Mouse (Mus musculus) left cerebral cortex, postnatal 36 days (tissue): ENCODE measurements around the gene Fbxo24. TPM values are rescaled to one million over a fixed set of nuclear protein-coding genes. Genes with fewer than 3 reads are reported as not detected.
A peak's percentile ranks its signal among the peaks of the same experiment; 100 is the strongest.

Experiments used
- DNase-seq, 2 experiments: peaks; one replicate each; pipeline ENCODE4 v3.0.0; 2021 to 2022; ENCODE audit warnings: low spot score in 2 of 2, mixed read lengths in 1 of 2
- intact Hi-C: fragments of 180-260 bp; cut with DNase I; formaldehyde crosslinking; loops from one replicate; pipeline ENCODE4 v1.15.1; 2025
- total RNA-seq, 2 experiments: library from RNA; stranded (reverse); gene quantifications; 2 replicates each; pipeline ENCODE4 v1.2.3; 2021

Gene Fbxo24
- under 1 TPM; 0.20 to 0.25 TPM for total RNA-seq

DNA sequence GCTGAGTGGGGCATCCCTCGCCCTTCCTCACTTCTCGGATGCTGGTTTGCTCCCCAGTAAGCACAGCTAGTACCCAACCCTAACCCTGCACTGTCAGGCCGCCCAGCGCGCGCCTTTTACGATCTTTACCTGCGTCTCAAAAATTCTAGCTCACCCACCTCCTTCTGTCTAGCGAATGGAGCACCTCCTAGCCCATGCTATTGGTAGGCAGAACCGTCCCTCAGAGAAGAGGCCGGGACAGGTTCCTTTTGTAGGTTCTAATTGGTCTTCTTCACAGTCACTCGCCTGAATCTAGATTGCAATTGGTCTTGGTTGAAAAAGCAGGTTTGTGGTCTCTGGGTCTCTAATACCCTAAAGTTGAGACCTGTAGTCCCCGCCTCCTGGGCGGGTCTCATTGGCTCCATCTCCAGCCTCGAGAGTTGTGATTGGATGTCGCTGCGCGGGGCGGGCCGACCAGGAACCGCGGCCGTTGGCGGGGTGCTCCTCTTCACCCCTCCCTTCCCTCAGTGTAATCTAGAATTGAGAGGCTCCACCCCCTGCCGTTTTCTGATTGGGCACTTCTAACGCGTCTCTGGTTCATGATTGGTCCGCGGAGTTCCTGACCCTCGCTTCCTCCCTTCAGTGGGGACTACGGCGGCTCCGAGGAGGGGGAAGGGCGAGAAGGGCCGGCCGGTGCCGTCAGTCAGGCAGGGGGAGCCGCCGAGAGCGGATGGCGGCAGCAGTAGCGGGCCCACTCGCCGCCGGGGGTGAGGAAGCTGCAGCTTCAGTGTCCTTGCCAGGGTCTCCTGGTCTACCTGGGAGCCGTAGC lies at the start of gene Fbxo24, which contains the start of the genes Lrch4 and Gm20605:
Gene Fbxo24, minus strand, starts transcription at position 505 of the 808 bp plus-strand sequence.
Gene Lrch4, plus strand, starts transcription at position 624 of the 808 bp plus-strand sequence.
Gene Gm20605, plus strand, starts transcription at position 678 of the 808 bp plus-strand sequence.
- peak; percentile 98 for DNase-seq
- intact Hi-C loops, result loop anchor here (5.0 kb wide), 1 partner anchor 41 kb away; no protein-coding TSS in a partner anchor

DNA sequence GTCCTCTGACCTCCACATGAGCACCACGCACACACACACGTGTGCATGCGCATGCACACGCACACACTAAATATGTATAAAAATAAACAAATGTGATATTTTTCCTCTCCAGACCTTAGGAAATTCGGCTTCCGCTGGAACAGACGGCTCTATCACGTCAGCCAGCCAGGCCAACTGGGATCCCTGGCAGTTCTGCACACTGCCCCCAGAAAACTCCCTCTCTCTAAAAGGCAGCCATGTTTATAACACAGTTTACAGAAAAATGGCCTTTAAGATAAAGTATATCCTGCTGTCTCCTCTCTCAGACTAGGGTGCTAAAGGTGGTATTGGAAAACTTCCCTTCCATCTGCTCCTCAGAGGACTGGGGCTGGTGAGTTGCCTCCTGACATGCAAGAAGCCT lies 49.1 kb upstream of the Fbxo24 start:
- peak in 1 of 2 experiments; percentile 25 for DNase-seq
- intact Hi-C loops, result no loop called here

GRCm38 (mm10) chr5:137674786-137675185 lies 46.0 kb upstream of the Fbxo24 start:
- intact Hi-C loops, result no loop called here
- no peak for DNase-seq

DNA sequence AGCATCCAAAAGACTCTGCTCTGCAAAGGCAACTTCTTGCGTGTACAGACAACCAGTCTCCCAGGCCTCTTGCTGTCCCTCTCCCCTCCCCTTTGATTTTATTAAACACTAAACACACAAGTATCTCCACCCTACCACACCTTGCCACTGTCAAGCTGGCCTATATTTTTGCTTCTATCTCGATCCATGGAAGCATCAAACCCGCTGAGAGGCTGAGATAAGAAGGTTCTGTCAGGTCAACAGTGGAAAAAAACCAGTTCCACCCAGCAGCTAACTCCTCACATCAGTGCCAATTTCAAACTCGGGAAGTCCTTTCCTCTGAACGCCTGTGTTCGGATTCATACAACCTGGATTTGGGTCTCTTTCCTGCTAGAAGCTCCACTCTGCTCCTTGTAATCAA lies 44.2 kb upstream of the Fbxo24 start:
- intact Hi-C loops, result no loop called here
- no peak for DNase-seq

GRCm38 (mm10) chr5:137672361-137672760 lies 43.6 kb upstream of the Fbxo24 start:
- intact Hi-C loops, result no loop called here
- no peak for DNase-seq

DNA sequence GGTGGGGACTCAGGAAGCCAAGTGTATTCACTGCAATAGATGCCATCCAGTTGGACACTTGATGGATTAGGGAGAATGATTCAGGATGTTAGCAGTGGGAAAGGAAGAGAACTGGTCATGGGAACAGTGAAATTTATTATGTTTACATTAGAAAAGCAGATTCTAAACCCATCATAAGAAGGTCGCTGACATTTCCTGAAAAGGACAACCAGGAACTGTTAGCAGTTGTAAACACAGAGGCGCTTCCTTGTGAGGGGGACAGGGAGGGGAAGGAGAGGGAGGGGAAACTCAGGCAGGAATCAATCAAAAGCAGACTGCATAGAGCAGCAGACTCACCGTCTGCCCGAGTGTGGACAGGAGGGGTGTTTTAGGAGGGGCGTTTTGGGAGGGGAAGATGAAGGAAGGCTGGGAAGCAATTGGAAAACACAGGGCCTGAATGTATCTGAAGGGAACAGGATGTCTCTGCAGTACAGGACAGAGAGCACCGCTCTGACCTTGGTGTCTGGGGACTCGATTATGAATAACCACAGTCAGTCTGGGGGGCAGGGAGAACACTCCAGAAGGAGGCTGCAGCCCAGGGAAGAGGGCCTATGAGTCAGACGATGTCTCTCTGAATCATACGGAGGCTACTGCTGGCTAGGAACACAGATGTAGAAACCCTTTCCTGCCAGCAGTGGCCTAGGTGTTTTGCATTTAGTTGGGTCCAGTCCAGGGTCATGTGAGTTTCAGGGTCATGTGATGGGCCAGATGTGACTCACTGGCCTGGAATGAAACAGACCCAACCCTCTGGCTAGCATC lies 42.8 kb upstream of the Fbxo24 start:
- peak; percentile 38 to 39 for DNase-seq
- intact Hi-C loops, result no loop called here

- DNase-seq, result no peak
Measured at GRCm38 (mm10) chr5:137670240-137670639, 41.4 kb upstream of the Fbxo24 start.

DNA sequence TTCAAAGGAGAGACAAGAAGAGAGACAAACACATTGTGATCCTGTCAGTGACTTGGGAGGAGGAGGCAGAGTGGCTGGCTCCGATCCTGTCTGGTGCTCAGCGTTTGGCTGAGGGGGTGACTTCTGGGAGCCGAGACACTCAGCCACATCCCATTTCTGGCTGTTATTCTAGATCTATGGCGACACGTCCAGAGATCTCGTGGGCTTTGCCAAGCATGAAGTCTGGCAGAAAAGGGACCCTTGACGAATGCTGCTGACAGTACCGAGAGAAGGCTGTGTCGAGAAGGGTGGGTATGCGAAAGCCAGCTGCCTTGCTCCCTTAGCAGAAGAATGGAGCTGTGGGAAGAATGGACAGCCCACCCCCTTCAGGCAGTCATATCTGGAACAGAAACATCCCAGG lies 40.2 kb upstream of the Fbxo24 start:
- intact Hi-C loops, result no loop called here
- no peak for DNase-seq

More at GRCm38 (mm10) chr5:137670240-137670639, 41.4 kb upstream of the Fbxo24 start:
- intact Hi-C loops, result no loop called here

- intact Hi-C loops, result no loop called here
- DNase-seq, result no peak
Measured at GRCm38 (mm10) chr5:137663057-137663456, 34.3 kb upstream of the Fbxo24 start.

DNA sequence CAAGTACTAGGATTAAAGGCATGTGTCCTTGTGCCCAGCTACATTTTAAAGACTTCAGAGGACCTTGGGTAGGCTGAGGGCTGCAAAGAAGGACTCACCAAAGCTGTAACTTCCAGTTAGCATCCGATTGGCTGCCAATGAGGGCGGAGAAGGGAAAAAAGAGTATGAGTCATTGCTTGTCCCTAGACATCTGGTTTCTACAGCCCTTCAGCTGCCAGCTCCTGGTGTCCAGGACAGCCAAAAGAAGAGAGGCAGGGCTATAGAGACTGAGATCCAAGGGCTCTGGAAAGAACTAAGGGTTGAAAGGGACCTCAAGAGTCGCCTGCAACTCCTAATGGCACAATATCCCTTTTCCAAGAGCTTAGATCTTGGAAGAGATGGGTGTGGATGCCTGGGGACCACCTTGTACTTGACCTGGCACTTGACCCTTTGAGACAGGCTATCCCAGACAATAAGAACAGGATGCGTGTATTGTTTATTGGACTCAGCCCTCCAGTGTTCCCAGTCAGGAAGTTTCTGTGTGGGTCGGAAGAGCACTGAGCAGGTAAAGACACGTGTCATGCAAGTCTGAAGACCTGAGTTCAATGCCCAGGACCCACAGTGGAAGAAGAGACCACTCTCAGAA lies 31.4 kb upstream of the Fbxo24 start:
- no peak for DNase-seq
- intact Hi-C loops, result loop anchor here (2.0 kb wide), 1 partner anchor 23 kb away; no protein-coding TSS in a partner anchor

GRCm38 (mm10) chr5:137656977-137657376 lies 28.2 kb upstream of the Fbxo24 start:
- intact Hi-C loops, result loop anchor here (1.0 to 5.0 kb wide), 2 partner anchors 85 to 100 kb away; partner anchors contain the start of gene Nyap1
- peak; percentile 57 to 73 for DNase-seq

- intact Hi-C loops, result loop anchor here (5.0 kb wide), 2 partner anchors 52 to 88 kb away; partner anchors contain the start of genes Mospd3 and Nyap1
- DNase-seq, result no peak
Measured at GRCm38 (mm10) chr5:137654746-137655145, 25.9 kb upstream of the Fbxo24 start.

DNA sequence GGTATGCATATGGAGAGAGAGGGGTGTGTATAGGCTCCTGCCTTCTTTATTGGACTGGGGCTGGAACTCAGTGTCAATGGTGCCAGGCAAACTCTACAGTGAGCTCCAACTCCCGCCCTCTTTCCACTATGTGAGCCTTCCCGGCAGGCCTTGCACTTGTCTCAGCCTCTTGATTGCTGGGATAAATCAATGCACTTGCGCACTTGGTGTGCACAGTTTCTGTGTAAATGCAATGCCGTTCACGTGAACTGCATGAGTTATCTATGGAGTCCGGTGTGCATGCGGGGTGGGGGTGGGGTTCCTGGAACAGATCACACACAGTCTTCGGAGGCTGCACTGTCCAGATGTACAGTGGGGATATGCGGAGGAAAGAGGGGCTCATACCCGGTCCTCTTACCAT lies 24.6 kb upstream of the Fbxo24 start:
- no peak for DNase-seq
- intact Hi-C loops, result loop anchor here (5.0 kb wide), 1 partner anchor 51 kb away; the partner anchor contains the start of gene Mospd3

GRCm38 (mm10) chr5:137652474-137652873 lies 23.7 kb upstream of the Fbxo24 start:
- peak in 1 of 2 experiments; percentile 58 for DNase-seq
- intact Hi-C loops, result loop anchor here (5.0 kb wide), 1 partner anchor 50 kb away; the partner anchor contains the start of gene Mospd3

- intact Hi-C loops, result loop anchor here (5.0 kb wide), 1 partner anchor 48 kb away; the partner anchor contains the start of gene Mospd3
- DNase-seq, result no peak
Measured at GRCm38 (mm10) chr5:137649669-137650571, 21.1 kb upstream of the Fbxo24 start.

DNA sequence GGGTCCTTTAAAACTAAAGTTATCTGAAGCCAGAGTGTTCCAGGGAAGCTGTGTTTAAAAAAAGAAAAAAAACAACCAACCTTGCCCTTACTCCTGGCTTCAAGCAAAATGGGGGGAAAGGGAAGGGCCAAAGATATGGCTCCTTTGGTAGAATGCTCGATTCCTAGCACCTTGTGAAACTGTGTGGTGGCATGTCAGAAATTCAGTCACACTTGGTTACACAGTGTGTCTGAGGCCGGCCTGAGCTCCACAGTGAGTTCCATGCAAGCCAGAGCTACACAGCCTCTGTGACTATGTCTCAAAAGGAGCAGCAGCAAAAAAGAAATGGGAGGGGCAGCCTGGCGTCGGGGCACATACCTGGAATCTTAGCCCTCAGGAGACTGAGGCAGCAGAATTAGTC lies 20.4 kb upstream of the Fbxo24 start:
- intact Hi-C loops, result no loop called here
- DNase-seq, result no peak

DNA sequence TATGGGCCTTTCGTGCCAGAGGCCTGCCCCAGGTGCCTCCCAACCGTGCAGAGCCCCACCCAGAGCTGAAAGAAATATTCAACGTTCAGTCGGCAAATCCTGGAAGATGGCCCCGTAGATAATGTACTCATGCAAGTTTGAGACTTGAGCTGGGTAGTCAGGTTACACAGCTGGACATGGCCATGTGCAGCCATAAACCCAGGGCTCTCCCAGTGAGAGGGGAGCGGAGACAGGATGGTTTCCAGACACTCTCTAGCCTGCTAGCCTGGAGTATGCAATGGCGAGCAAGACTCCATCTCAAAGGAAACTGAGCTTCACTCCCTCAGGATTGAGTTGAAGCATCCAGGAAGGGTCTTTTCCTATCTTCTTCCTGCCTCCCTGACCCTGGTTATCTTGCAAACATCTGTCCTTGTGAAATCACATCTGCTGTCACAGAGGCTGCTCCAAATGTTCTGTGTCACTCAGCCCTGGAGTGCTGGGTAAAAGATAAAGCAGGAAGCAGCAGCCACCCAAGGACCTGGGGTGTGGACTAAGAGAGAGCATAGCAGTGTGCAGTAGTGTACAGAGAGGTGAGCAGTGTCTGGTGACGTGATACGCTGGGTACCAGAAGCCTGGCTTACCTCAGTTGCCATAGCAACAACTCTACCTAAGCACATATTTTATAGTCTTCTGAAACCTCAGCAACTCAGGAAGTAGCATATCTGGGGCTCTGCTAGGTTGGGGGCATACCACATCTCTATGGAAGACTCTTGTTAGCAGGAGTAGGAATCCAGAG lies 19.2 kb upstream of the Fbxo24 start:
- intact Hi-C loops, result no loop called here
- no peak for DNase-seq

DNA sequence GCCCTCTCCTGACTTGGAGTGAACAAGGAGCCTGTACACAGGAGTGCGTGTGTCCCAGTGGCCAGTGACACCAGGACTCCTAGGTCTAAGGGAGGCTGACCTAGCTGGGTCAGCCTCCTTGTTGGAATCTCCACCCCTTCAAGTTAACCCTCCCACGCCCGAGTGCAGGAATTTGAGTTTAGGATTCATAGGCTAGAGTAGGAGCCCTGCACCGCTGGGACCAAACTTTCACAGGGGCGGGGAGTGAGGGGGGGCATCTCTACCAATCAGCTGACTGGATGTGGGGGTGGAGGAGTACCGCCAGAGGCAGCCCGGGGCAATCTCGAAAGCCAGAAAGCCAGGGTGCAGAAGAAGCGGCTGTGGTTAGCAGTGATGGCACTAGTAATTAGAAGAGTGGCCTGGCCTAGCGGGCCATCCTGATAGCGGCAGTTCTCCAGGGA lies 16.9 kb upstream of the Fbxo24 start, which contains the start of gene Irs3:
Gene Irs3, minus strand, starts transcription at position 63 of the 440 bp plus-strand sequence.
- intact Hi-C loops, result no loop called here
- no peak for DNase-seq
